Mouse (Mus musculus) gastrocnemius, postnatal 14 days (tissue): ENCODE data around the gene Uxt. TPM values are rescaled to one million over a fixed set of nuclear protein-coding genes. Genes with fewer than 3 reads are reported as not detected.

Experiments
- total RNA-seq, 2 experiments: library from RNA; stranded (reverse); gene quantifications; 2 replicates each; pipeline ENCODE4 v1.2.3; 2021

Uxt gene
- total RNA-seq, 2 experiments from 2014 or later, result 22.2 to 26.2 TPM

Other genes with a start within 250 kb of the Uxt start
- gene Araf, start 164.2 kb downstream of the Uxt start, total RNA-seq, result 10 to 100 TPM; 74.6 to 78.7 TPM
- gene Timp1, start 91.9 kb downstream of the Uxt start, total RNA-seq, result 1 to 10 TPM; 4.8 to 5.8 TPM
- under 1 TPM; 0.20 to 0.29 TPM for gene Syn1, start 41.0 kb downstream of the Uxt start, total RNA-seq
- 1 to 10 TPM; 4.3 to 4.4 TPM for gene Cfp, start 30.5 kb downstream of the Uxt start, total RNA-seq
- gene Elk1, start 11.4 kb downstream of the Uxt start, total RNA-seq, result 1 to 10 TPM; 6.4 to 7.3 TPM
- gene Zfp182, start 100.3 kb upstream of the Uxt start, total RNA-seq, result 1 to 10 TPM; 2.1 to 2.5 TPM
- not detected for gene Spaca5, start 106.4 kb upstream of the Uxt start, total RNA-seq
- gene Zfp300, start 127.5 kb upstream of the Uxt start, total RNA-seq, result under 1 TPM; 0.33 to 0.53 TPM
- gene Ssxa1, start 153.8 kb upstream of the Uxt start, total RNA-seq, result not detected
- gene Gm21876, start 213.6 kb upstream of the Uxt start, total RNA-seq, result not detected